Mouse (Mus musculus): ENCODE measurements around the gene Nf1. TPM values are rescaled to one million over a fixed set of nuclear protein-coding genes. Genes with fewer than 3 reads are reported as not detected.
A peak's percentile ranks its signal among the peaks of the same experiment; 100 is the strongest.

Nf1 gene
- total and polyA plus RNA-seq, 2 experiments from 2014 or later, result 3.5 to 20.1 TPM

GRCm38 (mm10) chr11:79356995-79357394 lies 17.5 kb downstream of the Nf1 start:
- H3K9me3 ChIP-seq (replicated peaks; ENCODE audit: control insufficient read depth, low read length), result no peaks in the 10 kb centered on the region
- 88% methylated on average over 3 of the region's 3 CpGs for WGBS
- no peak overlapping the region for H3K4me3 ChIP-seq (ENCODE audit: low read depth, low read length)
- no peak overlapping the region for H3K27ac ChIP-seq (ENCODE audit: low read depth)
- H3K4me1 ChIP-seq (ENCODE audit: control insufficient read depth, insufficient read depth), result no peaks in the 10 kb centered on the region
- H3K36me3 ChIP-seq (replicated peaks; ENCODE audit: control insufficient read depth, insufficient read depth, low read length), result no peaks in the 10 kb centered on the region
- ATAC-seq (ENCODE audit: insufficient read depth, low read depth) (no peak), DNase-seq (ENCODE audit: low spot score) (no peak)
- H3K9ac ChIP-seq (replicated peaks; ENCODE audit: low read depth, low read length), result no peak overlapping the region
- TF ChIP-seq CTCF (IDR thresholded peaks at IDR 0.05; ENCODE audit: low read depth) (no peak), EP300 (IDR thresholded peaks at IDR 0.05; ENCODE audit: low read depth) (no peak)
- H3K27me3 ChIP-seq (ENCODE audit: control insufficient read depth, insufficient read depth, low read length), result no peaks in the 10 kb centered on the region
- no peak overlapping the region for H3K4me2 ChIP-seq (ENCODE audit: low read depth, low read length)

- no peak overlapping the region for H3K4me3 ChIP-seq (ENCODE audit: low read depth, low read length)
- no peaks in the 10 kb centered on the region for H3K4me1 ChIP-seq (ENCODE audit: control insufficient read depth, insufficient read depth)
- 93% methylated on average over 1 of the region's 1 CpGs for WGBS
- ATAC-seq (ENCODE audit: insufficient read depth, low read depth) (no peak), DNase-seq (ENCODE audit: low spot score) (no peak)
- no peak overlapping the region for H3K27ac ChIP-seq (ENCODE audit: low read depth)
- no peaks in the 10 kb centered on the region for H3K27me3 ChIP-seq (ENCODE audit: control insufficient read depth, insufficient read depth, low read length)
- no peak overlapping the region for H3K9ac ChIP-seq (replicated peaks; ENCODE audit: low read depth, low read length)
- no peaks in the 10 kb centered on the region for H3K9me3 ChIP-seq (replicated peaks; ENCODE audit: control insufficient read depth, low read length)
- H3K36me3 ChIP-seq (replicated peaks; ENCODE audit: control insufficient read depth, insufficient read depth, low read length), result no peaks in the 10 kb centered on the region
- TF ChIP-seq CTCF (IDR thresholded peaks at IDR 0.05; ENCODE audit: low read depth) (no peak), EP300 (IDR thresholded peaks at IDR 0.05; ENCODE audit: low read depth) (no peak)
- no peak overlapping the region for H3K4me2 ChIP-seq (ENCODE audit: low read depth, low read length)
These were observed 17.9 kb downstream of the Nf1 start for GRCm38 (mm10) chr11:79357397-79357796.

GRCm38 (mm10) chr11:79364956-79365355 lies 25.5 kb downstream of the Nf1 start:
- Histone ChIP-seq H3K36me3 (replicated peaks; ENCODE audit: control insufficient read depth, insufficient read depth, low read length) (no peaks in the 10 kb centered on the region), H3K9me3 (replicated peaks; ENCODE audit: control insufficient read depth, low read length) (no peaks in the 10 kb centered on the region), H3K4me1 (ENCODE audit: control insufficient read depth, insufficient read depth) (peaks cover 14% of the 10 kb centered on the region), H3K27me3 (ENCODE audit: control insufficient read depth, insufficient read depth, low read length) (no peaks in the 10 kb centered on the region), H3K4me2 (ENCODE audit: low read depth, low read length) (no peak overlapping the region), H3K9ac (replicated peaks; ENCODE audit: low read depth, low read length) (no peak overlapping the region), H3K27ac (ENCODE audit: low read depth) (no peak overlapping the region), H3K4me3 (ENCODE audit: low read depth, low read length) (no peak overlapping the region)
- no peak for DNase-seq (ENCODE audit: low spot score)
- TF ChIP-seq EP300 (IDR thresholded peaks at IDR 0.05; ENCODE audit: low read depth) (no peak), CTCF (IDR thresholded peaks at IDR 0.05; ENCODE audit: low read depth) (no peak)
- ATAC-seq (ENCODE audit: insufficient read depth, low read depth), result no peak
- WGBS, result 71% methylated on average over 3 of the region's 3 CpGs

GRCm38 (mm10) chr11:79366284-79366683 lies 26.8 kb downstream of the Nf1 start:
- 53% methylated on average over 8 of the region's 8 CpGs for WGBS
- no peak overlapping the region for H3K4me2 ChIP-seq (ENCODE audit: low read depth, low read length)

GRCm38 (mm10) chr11:79373031-79373430 lies 33.5 kb downstream of the Nf1 start:
- no peak overlapping the region for H3K9ac ChIP-seq (replicated peaks; ENCODE audit: low read depth, low read length)
- 97% methylated on average over 4 of the region's 4 CpGs for WGBS
- H3K9me3 ChIP-seq (replicated peaks; ENCODE audit: control insufficient read depth, low read length), result no peaks in the 10 kb centered on the region
- DNase-seq (ENCODE audit: low spot score) (no peak), ATAC-seq (ENCODE audit: insufficient read depth, low read depth) (no peak)
- H3K4me3 ChIP-seq (ENCODE audit: low read depth, low read length), result no peak overlapping the region
- 0 out of 2 replicates have a peak, but pooled peaks cover 4% of the 10 kb centered on the region for H3K4me1 ChIP-seq (ENCODE audit: control insufficient read depth, insufficient read depth)
- no peaks in the 10 kb centered on the region for H3K27me3 ChIP-seq (ENCODE audit: control insufficient read depth, insufficient read depth, low read length)
- no peaks in the 10 kb centered on the region for H3K36me3 ChIP-seq (replicated peaks; ENCODE audit: control insufficient read depth, insufficient read depth, low read length)
- peak; percentile 15; the same call in 1 of the 2 replicates for TF ChIP-seq CTCF (IDR thresholded peaks at IDR 0.05; ENCODE audit: low read depth)
- TF ChIP-seq EP300 (IDR thresholded peaks at IDR 0.05; ENCODE audit: low read depth), result no peak
- no peak overlapping the region for H3K4me2 ChIP-seq (ENCODE audit: low read depth, low read length)
- H3K27ac ChIP-seq (ENCODE audit: low read depth), result no peak overlapping the region

More at GRCm38 (mm10) chr11:79366284-79366683, 26.8 kb downstream of the Nf1 start:
- Histone ChIP-seq H3K27me3 (ENCODE audit: control insufficient read depth, insufficient read depth, low read length) (no peaks in the 10 kb centered on the region), H3K9me3 (replicated peaks; ENCODE audit: control insufficient read depth, low read length) (no peaks in the 10 kb centered on the region), H3K4me3 (ENCODE audit: low read depth, low read length) (no peak overlapping the region), H3K36me3 (replicated peaks; ENCODE audit: control insufficient read depth, insufficient read depth, low read length) (no peaks in the 10 kb centered on the region), H3K9ac (replicated peaks; ENCODE audit: low read depth, low read length) (no peak overlapping the region), H3K4me1 (ENCODE audit: control insufficient read depth, insufficient read depth) (peaks cover 14% of the 10 kb centered on the region), H3K27ac (ENCODE audit: low read depth) (no peak overlapping the region)
- DNase-seq (ENCODE audit: low spot score) (no peak), ATAC-seq (ENCODE audit: insufficient read depth, low read depth) (no peak)
- TF ChIP-seq CTCF (IDR thresholded peaks at IDR 0.05; ENCODE audit: low read depth) (no peak), EP300 (IDR thresholded peaks at IDR 0.05; ENCODE audit: low read depth) (no peak)

- Histone ChIP-seq H3K27ac (ENCODE audit: low read depth) (no peak overlapping the region), H3K4me3 (ENCODE audit: low read depth, low read length) (no peak overlapping the region), H3K4me1 (ENCODE audit: control insufficient read depth, insufficient read depth) (no peaks in the 10 kb centered on the region), H3K27me3 (ENCODE audit: control insufficient read depth, insufficient read depth, low read length) (no peaks in the 10 kb centered on the region), H3K9me3 (replicated peaks; ENCODE audit: control insufficient read depth, low read length) (no peaks in the 10 kb centered on the region), H3K4me2 (ENCODE audit: low read depth, low read length) (no peak overlapping the region), H3K36me3 (replicated peaks; ENCODE audit: control insufficient read depth, insufficient read depth, low read length) (peaks cover 25% of the 10 kb centered on the region), H3K9ac (replicated peaks; ENCODE audit: low read depth, low read length) (no peak overlapping the region)
- ATAC-seq (ENCODE audit: insufficient read depth, low read depth) (no peak), DNase-seq (ENCODE audit: low spot score) (peak; percentile 61)
- 57% methylated on average over 3 of the region's 3 CpGs for WGBS
- TF ChIP-seq EP300 (IDR thresholded peaks at IDR 0.05; ENCODE audit: low read depth) (no peak), CTCF (IDR thresholded peaks at IDR 0.05; ENCODE audit: low read depth) (peak; percentile 97)
These were observed 58.8 kb downstream of the Nf1 start for GRCm38 (mm10) chr11:79398336-79398735.

All from heart, postnatal 0 days (tissue).